Mouse (Mus musculus): ENCODE results near the gene Ints1.

DNA sequence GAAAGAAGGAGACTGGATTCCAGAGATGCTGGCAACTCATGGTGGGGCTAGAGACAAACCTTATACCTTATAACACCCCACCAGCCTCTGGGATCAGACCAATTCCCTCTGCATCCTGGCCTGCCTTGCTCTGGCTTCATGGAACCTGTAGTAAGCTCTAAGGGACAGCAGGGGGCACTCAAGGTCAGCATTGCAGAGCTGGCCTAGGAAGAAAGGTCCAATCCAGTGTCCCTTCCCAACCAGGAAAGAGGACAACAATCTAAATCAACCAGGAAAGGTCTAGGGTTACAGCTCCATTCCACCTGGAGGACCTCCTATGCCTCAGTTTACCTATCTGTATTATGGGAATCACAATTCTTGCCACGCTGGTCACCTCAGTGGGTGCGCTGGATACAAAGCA is 57.8 kb downstream of the Ints1 start:
- TF ChIP-seq CTCF (conservative IDR thresholded peaks at IDR 0.05; ENCODE audit: low read length): peak; percentile 90
- TF ChIP-seq POU5F1 (IDR thresholded peaks at IDR 0.05; ENCODE audit: borderline replicate concordance, low read length): no peak
- no peak for TF ChIP-seq NANOG (IDR thresholded peaks at IDR 0.05; ENCODE audit: borderline replicate concordance, low read length)

Data from E14TG2a.4 (cell line).